Mouse (Mus musculus): ENCODE results near the gene Serping1. TPM values are rescaled to one million over a fixed set of nuclear protein-coding genes. Genes with fewer than 3 reads are reported as not detected.

Serping1 gene
- total and polyA plus RNA-seq, 3 experiments, result not detected

GRCm38 (mm10) chr2:84717357-84717756 is 57.9 kb downstream of the Serping1 start:
- dilution Hi-C loops (cut with MboI; ENCODE audit: extremely low pct_ligation_motif_present, extremely low pct_unique_long_range_greater_than_20kb, low sequenced_read_pairs), result no loop called here
- no peaks in the 10 kb centered on the region for H3K9me3 ChIP-seq (replicated peaks; ENCODE audit: low read length)
- peak overlapping the region; percentile 86; the same call in 1 of the 2 replicates for H3K4me2 ChIP-seq (ENCODE audit: insufficient read depth, low read depth, poor library complexity, severe bottlenecking)
- TF ChIP-seq E2F4 (IDR thresholded peaks at IDR 0.05; ENCODE audit: insufficient replicate concordance, low read depth, low read length) (no peak), MXI1 (IDR thresholded peaks at IDR 0.05; ENCODE audit: low read depth, low read length) (no peak), NELFE (IDR thresholded peaks at IDR 0.05; ENCODE audit: low read depth, low read length) (no peak), TCF12 (IDR thresholded peaks at IDR 0.05; ENCODE audit: low read depth, low read length) (no peak), MYC (IDR thresholded peaks at IDR 0.05; ENCODE audit: low read depth, low read length) (no peak)
- in situ Hi-C loops (cut with MboI; ENCODE audit: low pct_ligation_motif_present, low pct_unique_long_range_greater_than_20kb, low sequenced_read_pairs), result no loop called here
- H3K79me2 ChIP-seq (replicated peaks; ENCODE audit: control insufficient read depth, extremely low read depth, insufficient read depth, poor library complexity, severe bottlenecking), result peaks cover 21% of the 10 kb centered on the region
- DNase-seq (ENCODE audit: extremely low read depth), result no peak
- no peak overlapping the region for H3K4me3 ChIP-seq (replicated peaks in 1 of 3; ENCODE audit: low read depth in 2 of 3, low read length in 2 of 3, poor library complexity in 1 of 3)
- H3K4me1 ChIP-seq (ENCODE audit: control insufficient read depth in 1 of 2, insufficient read depth in 2 of 2), result peaks cover 0 to 22% of the 10 kb centered on the region in 2 experiments; a peak in 3 of 4 replicates
- peaks cover 6 to 16% of the 10 kb centered on the region in 2 experiments for H3K36me3 ChIP-seq (replicated peaks in 1 of 2; ENCODE audit: control insufficient read depth in 1 of 2, insufficient read depth in 1 of 2, low read length in 1 of 2)
- no peak overlapping the region for H3K27ac ChIP-seq (ENCODE audit: insufficient read depth, low read depth)
- peak overlapping the region; percentile 54 for H3K9ac ChIP-seq (ENCODE audit: insufficient read depth, low read depth)
- H3K27me3 ChIP-seq (replicated peaks), result no peaks in the 10 kb centered on the region

DNA sequence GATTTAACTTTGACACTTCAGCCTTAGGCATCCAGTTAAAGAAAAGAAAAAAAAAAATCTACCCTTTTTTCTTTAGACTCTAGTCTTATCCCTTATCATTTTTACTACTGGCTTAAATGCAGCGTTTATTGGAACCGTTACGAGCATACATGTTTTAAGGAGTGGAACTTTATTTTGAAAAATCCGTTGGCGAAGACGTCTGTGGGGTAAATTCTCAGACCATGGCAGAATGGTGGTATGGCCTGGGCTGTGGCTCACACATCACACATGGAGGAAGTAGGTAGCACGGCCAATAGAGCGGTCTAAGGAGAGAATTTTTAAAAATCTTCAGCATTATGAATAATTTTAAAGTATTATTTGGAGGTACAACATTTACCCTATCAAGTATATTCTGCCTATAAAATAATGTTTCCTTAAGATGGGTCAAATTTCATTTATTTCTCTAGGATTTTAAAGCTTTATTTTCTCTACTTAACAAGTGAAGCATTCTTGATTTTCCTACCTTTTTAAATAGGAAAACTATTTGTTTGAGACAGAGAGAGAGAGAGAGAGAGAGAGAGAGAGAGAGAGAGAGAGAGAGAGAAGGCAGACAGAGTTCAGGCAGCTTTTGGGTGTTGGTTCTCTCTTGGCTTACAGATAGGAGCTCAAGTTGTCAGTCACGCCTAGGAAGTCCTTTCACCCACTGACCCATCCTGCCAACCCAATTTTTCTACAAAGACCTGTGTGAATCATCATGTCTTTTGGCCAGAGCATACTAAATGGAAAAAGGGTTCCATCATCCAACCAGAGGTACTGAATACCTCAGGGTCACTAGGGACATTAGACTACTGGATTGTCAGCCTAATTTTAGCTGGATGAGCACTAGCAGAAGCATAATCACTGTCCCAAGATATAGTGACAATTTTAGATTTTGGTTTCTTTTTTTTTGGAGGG is 58.6 kb downstream of the Serping1 start:
- TF ChIP-seq USF1 (IDR thresholded peaks at IDR 0.05; ENCODE audit: low read depth, low read length), result no peak
- TF ChIP-seq EP300 (IDR thresholded peaks at IDR 0.05; ENCODE audit: low read length), result no peak
- TF ChIP-seq PAX5 (IDR thresholded peaks at IDR 0.05; ENCODE audit: low read length), result no peak
- TF ChIP-seq E2F4 (IDR thresholded peaks at IDR 0.05; ENCODE audit: insufficient replicate concordance, low read depth, low read length), result no peak
- peak; percentile 37 for TF ChIP-seq ZNF384 (IDR thresholded peaks at IDR 0.05; ENCODE audit: low read depth, low read length)
- 0 out of 2 replicates have a peak, but pooled peaks have one; percentile 11 for TF ChIP-seq TBP (conservative IDR thresholded peaks at IDR 0.05; ENCODE audit: low read depth, low read length)
- TF ChIP-seq MAFK (IDR thresholded peaks at IDR 0.05; ENCODE audit: insufficient replicate concordance, low read length), result no peak
- TF ChIP-seq SMC3 (IDR thresholded peaks at IDR 0.05; ENCODE audit: low read depth, low read length), result no peak
- 0 out of 2 replicates have a peak, but pooled peaks have one; percentile 43 for TF ChIP-seq JUND (conservative IDR thresholded peaks at IDR 0.05; ENCODE audit: low read depth, low read length)
- no peak for TF ChIP-seq ZMIZ1 (IDR thresholded peaks at IDR 0.05; ENCODE audit: low read depth, low read length)
- no peak for TF ChIP-seq MXI1 (IDR thresholded peaks at IDR 0.05; ENCODE audit: low read depth, low read length)
- TF ChIP-seq UBTF (IDR thresholded peaks at IDR 0.05; ENCODE audit: low read depth, low read length), result no peak
- TF ChIP-seq GABPA (IDR thresholded peaks at IDR 0.05; ENCODE audit: insufficient replicate concordance, low read depth, low read length), result no peak
- TF ChIP-seq RAD21 (IDR thresholded peaks at IDR 0.05; ENCODE audit: low read depth, low read length), result no peak
- TF ChIP-seq CTCF (conservative IDR thresholded peaks at IDR 0.05 in 1 of 2, IDR thresholded peaks at IDR 0.05 in 1 of 2; ENCODE audit: low read depth in 2 of 2, low read length in 2 of 2), result no peak
- peak; percentile 82; the same call in 1 of the 2 replicates for TF ChIP-seq CHD1 (IDR thresholded peaks at IDR 0.05; ENCODE audit: low read depth, low read length)
- no peak for TF ChIP-seq ZC3H11A (IDR thresholded peaks at IDR 0.05; ENCODE audit: low read depth, low read length)
- TF ChIP-seq MYC (IDR thresholded peaks at IDR 0.05; ENCODE audit: low read depth, low read length), result no peak
- no peak for TF ChIP-seq IRF4 (IDR thresholded peaks at IDR 0.05; ENCODE audit: low read depth, low read length)
- no peak for TF ChIP-seq POLR2A (IDR thresholded peaks at IDR 0.05; ENCODE audit: low read depth, low read length)
- no peak for TF ChIP-seq NELFE (IDR thresholded peaks at IDR 0.05; ENCODE audit: low read depth, low read length)
- no peak for TF ChIP-seq RCOR1 (conservative IDR thresholded peaks at IDR 0.05; ENCODE audit: low read depth, low read length)
- TF ChIP-seq MEF2A (IDR thresholded peaks at IDR 0.05; ENCODE audit: borderline replicate concordance, low read depth, low read length), result no peak
- DNase-seq (ENCODE audit: extremely low read depth), result peak; percentile 21
- dilution Hi-C loops (cut with MboI; ENCODE audit: extremely low pct_ligation_motif_present, extremely low pct_unique_long_range_greater_than_20kb, low sequenced_read_pairs) (no loop called here), in situ Hi-C loops (cut with MboI; ENCODE audit: low pct_ligation_motif_present, low pct_unique_long_range_greater_than_20kb, low sequenced_read_pairs) (no loop called here)
- Histone ChIP-seq H3K4me1 (ENCODE audit: control insufficient read depth in 1 of 2, insufficient read depth in 2 of 2) (peaks cover 0 to 26% of the 10 kb centered on the region in 2 experiments; a peak in 3 of 4 replicates), H3K27ac (ENCODE audit: insufficient read depth, low read depth) (no peak overlapping the region; the same call in 1 of the 2 replicates), H3K9me3 (replicated peaks; ENCODE audit: low read length) (no peaks in the 10 kb centered on the region), H3K9ac (ENCODE audit: insufficient read depth, low read depth) (peak overlapping the region; percentile 54), H3K79me2 (replicated peaks; ENCODE audit: control insufficient read depth, extremely low read depth, insufficient read depth, poor library complexity, severe bottlenecking) (peaks cover 24% of the 10 kb centered on the region), H3K36me3 (replicated peaks in 1 of 2; ENCODE audit: control insufficient read depth in 1 of 2, insufficient read depth in 1 of 2, low read length in 1 of 2) (peaks cover 6 to 10% of the 10 kb centered on the region in 2 experiments), H3K27me3 (replicated peaks) (no peaks in the 10 kb centered on the region), H3K4me2 (ENCODE audit: insufficient read depth, low read depth, poor library complexity, severe bottlenecking) (peak overlapping the region; percentile 86), H3K4me3 (replicated peaks in 1 of 3; ENCODE audit: low read depth in 2 of 3, low read length in 2 of 3, poor library complexity in 1 of 3) (peak overlapping the region; percentile 76 to 90 (median 77))

All from CH12.LX (cell line).